In genomic region chr13:97052667-97053066, GRCm38 (mm10) we compare ENCODE assay signal across 9 mouse cellular contexts. TPM values are rescaled to one million over a fixed set of nuclear protein-coding genes. Genes with fewer than 3 reads are reported as not detected.
DNase-seq lines count a peak whose midpoint lies in the region; ATAC-seq and TF ChIP-seq lines count a peak whose summit lies in the region.
"Had no signal": no experiment of that assay in that cellular context is flagged by ENCODE, and none has a peak within 500 bp of the region (broad histone marks: within the 10 kb centered on the region; RNA-seq: fewer than 3 reads in every experiment).

No protein-coding gene starts in this region.

- H3K4me2 ChIP-seq in liver, embryonic 12.5 days: no peak overlapping the region
- H3K4me2 ChIP-seq in hindbrain, postnatal 0 days (ENCODE audit: low read depth, low read length): no peak overlapping the region
- H3K4me2 ChIP-seq in neural tube, embryonic 13.5 days: no peak overlapping the region

- H3K4me3 ChIP-seq in liver, embryonic 12.5 days: no peak overlapping the region
- no peak overlapping the region for H3K4me3 ChIP-seq in hindbrain, postnatal 0 days (ENCODE audit: low read length)
- H3K4me3 ChIP-seq in liver, adult 2 months (ENCODE audit: insufficient read depth, low read depth, low read length): no peak overlapping the region
- H3K4me3 ChIP-seq in neural tube, embryonic 13.5 days: no peak overlapping the region
- H3K4me3 ChIP-seq: erythroblast, embryonic 14.5 days had no signal

- H3K9ac ChIP-seq in liver, embryonic 12.5 days: no peak overlapping the region
- no peak overlapping the region for H3K9ac ChIP-seq in hindbrain, postnatal 0 days (replicated peaks; ENCODE audit: low read length)
- H3K9ac ChIP-seq in liver, adult 2 months (ENCODE audit: low read depth, low read length): no peak overlapping the region
- no peak overlapping the region for H3K9ac ChIP-seq in neural tube, embryonic 13.5 days

- H3K36me3 ChIP-seq in liver, embryonic 12.5 days: no peaks in the 10 kb centered on the region
- no peaks in the 10 kb centered on the region for H3K36me3 ChIP-seq in hindbrain, postnatal 0 days (ENCODE audit: insufficient read depth, low read length)
- H3K36me3 ChIP-seq in liver, adult 2 months (ENCODE audit: control insufficient read depth, insufficient read depth, low read length): no peaks in the 10 kb centered on the region
- no peaks in the 10 kb centered on the region for H3K36me3 ChIP-seq in neural tube, embryonic 13.5 days

- no peak for ATAC-seq in liver, embryonic 12.5 days
- ATAC-seq in erythroid progenitor cell, adult 5-6 weeks (replicated peaks; ENCODE audit: low FRiP score, poor library complexity, severe bottlenecking): peak; percentile 61
- ATAC-seq in hindbrain, postnatal 0 days: peak; percentile 63; the same call in 1 of the 2 replicates
- ATAC-seq in neural tube, embryonic 13.5 days (ENCODE audit: low read depth): 0 out of 2 replicates have a peak, but pooled peaks have one; percentile 43

- H3K79me2 ChIP-seq in liver, adult 2 months (ENCODE audit: control insufficient read depth, insufficient read depth, low read length): no peaks in the 10 kb centered on the region

- TF ChIP-seq CTCF in hindbrain, postnatal 0 days (IDR thresholded peaks at IDR 0.05; ENCODE audit: low read depth): peak; percentile 91
- TF ChIP-seq CTCF in liver, adult 2 months (IDR thresholded peaks at IDR 0.05; ENCODE audit: low read depth, low read length): peak; percentile 57; the same call in 1 of the 2 replicates

- no peak overlapping the region for H3K27ac ChIP-seq in liver, embryonic 12.5 days
- H3K27ac ChIP-seq in hindbrain, postnatal 0 days: no peak overlapping the region
- no peak overlapping the region for H3K27ac ChIP-seq in liver, adult 2 months (replicated peaks; ENCODE audit: insufficient read depth, low read depth, low read length)
- no peak overlapping the region for H3K27ac ChIP-seq in neural tube, embryonic 13.5 days (replicated peaks)

- no peak for TF ChIP-seq POLR2A in liver, adult 2 months (IDR thresholded peaks at IDR 0.05; ENCODE audit: extremely low read depth, insufficient read depth, low read length)

- peak; percentile 65 for DNase-seq in liver
- DNase-seq in brain, adult 2 months (ENCODE audit: low read depth, low spot score): peak; percentile 83
- DNase-seq in hindbrain, postnatal 0 days (ENCODE audit: low spot score): peak; percentile 91
- DNase-seq in liver, adult 2 months (ENCODE audit: extremely low read depth, low read depth, low spot score): peak; percentile 40
- DNase-seq in thymus, postnatal 4 days: peak; percentile 71

- H3K4me1 ChIP-seq in liver, embryonic 12.5 days: peaks cover 11% of the 10 kb centered on the region
- no peaks in the 10 kb centered on the region for H3K4me1 ChIP-seq in hindbrain, postnatal 0 days (ENCODE audit: insufficient read depth, low read length)
- H3K4me1 ChIP-seq in liver, adult 2 months (ENCODE audit: control insufficient read depth, insufficient read depth, low read length): peaks cover 1% of the 10 kb centered on the region; the same call in 1 of the 2 replicates
- H3K4me1 ChIP-seq in neural tube, embryonic 13.5 days (replicated peaks): no peaks in the 10 kb centered on the region

- WGBS in liver, embryonic 12.5 days (ENCODE audit: insufficient replicate concordance): 12% methylated on average over 11 of the region's 11 CpGs
- WGBS in hindbrain, postnatal 0 days: 16% methylated on average over 11 of the region's 11 CpGs
- WGBS in liver, adult 2 months: 15% methylated on average over 11 of the region's 11 CpGs
- 15% methylated on average over 11 of the region's 11 CpGs for WGBS in neural tube, embryonic 13.5 days

- H3K9me3 ChIP-seq in liver, embryonic 12.5 days (replicated peaks): no peaks in the 10 kb centered on the region
- H3K9me3 ChIP-seq in hindbrain, postnatal 0 days (ENCODE audit: low read length): no peaks in the 10 kb centered on the region
- no peaks in the 10 kb centered on the region for H3K9me3 ChIP-seq in neural tube, embryonic 13.5 days

- H3K27me3 ChIP-seq in liver, embryonic 12.5 days (replicated peaks): no peaks in the 10 kb centered on the region
- no peaks in the 10 kb centered on the region for H3K27me3 ChIP-seq in hindbrain, postnatal 0 days (ENCODE audit: insufficient read depth, low read length)
- peaks cover 8% of the 10 kb centered on the region; the same call in 1 of the 2 replicates for H3K27me3 ChIP-seq in liver, adult 2 months (ENCODE audit: control insufficient read depth, insufficient read depth, low read length)
- H3K27me3 ChIP-seq in neural tube, embryonic 13.5 days: no peaks in the 10 kb centered on the region

RNA-seq across cellular contexts. Expression of gene Fam169a, which starts 14.4 kb away (rescaled TPM):
- polyA plus RNA-seq in liver, embryonic 12.5 days (2016; fragmentation: Nextera tagmentation; extraction: Ambion mirVana): 3.8 and 4.3 TPM in 2 replicates
- 1.1 TPM in 1 of 2 replicates, not detected in the other for total RNA-seq in erythroid progenitor cell, adult 5-6 weeks (2015; ENCODE audit: low replicate concordance)
- total RNA-seq in erythroid progenitor cell, adult 5-6 weeks (2017; ENCODE audit: low replicate concordance): 1.4 and 1.9 TPM in 2 replicates
- total RNA-seq in hindbrain, postnatal 0 days (2014; rRNA removed): 25.7 and 27.8 TPM in 2 replicates
- polyA plus RNA-seq in hindbrain, postnatal 0 days (2015; fragmentation: Nextera tagmentation; extraction: Ambion mirVana): 22.3 and 24.8 TPM in 2 replicates
- under 0.01 and 0.07 TPM in 2 replicates for total RNA-seq in liver, adult 2 months (2014; rRNA removed)
- not detected in 2 replicates for polyA plus RNA-seq in liver, adult 2 months (2012; rRNA removed)
- polyA plus RNA-seq in neural tube, embryonic 13.5 days (2015; fragmentation: Nextera tagmentation; extraction: Ambion mirVana): 22.1 and 22.2 TPM in 2 replicates

RNA-seq across cellular contexts. Expression of gene 1700029F12Rik, which starts 18.5 kb away (rescaled TPM):
- not detected in 2 replicates for polyA plus RNA-seq in liver, embryonic 12.5 days (2016; fragmentation: Nextera tagmentation; extraction: Ambion mirVana)
- total RNA-seq in erythroid progenitor cell, adult 5-6 weeks (2015; ENCODE audit: low replicate concordance): not detected in 2 replicates
- not detected in 2 replicates for total RNA-seq in erythroid progenitor cell, adult 5-6 weeks (2017; ENCODE audit: low replicate concordance)
- total RNA-seq in hindbrain, postnatal 0 days (2014; rRNA removed): not detected in 2 replicates
- not detected in 2 replicates for polyA plus RNA-seq in hindbrain, postnatal 0 days (2015; fragmentation: Nextera tagmentation; extraction: Ambion mirVana)
- total RNA-seq in liver, adult 2 months (2014; rRNA removed): not detected in 2 replicates
- polyA plus RNA-seq in liver, adult 2 months (2012; rRNA removed): not detected in 2 replicates
- not detected in 2 replicates for polyA plus RNA-seq in neural tube, embryonic 13.5 days (2015; fragmentation: Nextera tagmentation; extraction: Ambion mirVana)
- polyA plus RNA-seq: erythroblast, embryonic 14.5 days had no signal

RNA-seq across cellular contexts. Expression of gene Gm6169, which starts 46.4 kb away (rescaled TPM):
- polyA plus RNA-seq in liver, embryonic 12.5 days (2016; fragmentation: Nextera tagmentation; extraction: Ambion mirVana): 0.75 and 1.5 TPM in 2 replicates
- 5.0 and 11.3 TPM in 2 replicates for total RNA-seq in erythroid progenitor cell, adult 5-6 weeks (2015; ENCODE audit: low replicate concordance)
- 2.5 TPM in 1 of 2 replicates, not detected in the other for total RNA-seq in erythroid progenitor cell, adult 5-6 weeks (2017; ENCODE audit: low replicate concordance)
- total RNA-seq in hindbrain, postnatal 0 days (2014; rRNA removed): 0.37 TPM in 1 of 2 replicates, not detected in the other
- polyA plus RNA-seq in hindbrain, postnatal 0 days (2015; fragmentation: Nextera tagmentation; extraction: Ambion mirVana): 0.57 and 1.3 TPM in 2 replicates
- total RNA-seq in liver, adult 2 months (2014; rRNA removed): not detected in 2 replicates
- not detected in 2 replicates for polyA plus RNA-seq in liver, adult 2 months (2012; rRNA removed)
- 0.95 and 1.4 TPM in 2 replicates for polyA plus RNA-seq in neural tube, embryonic 13.5 days (2015; fragmentation: Nextera tagmentation; extraction: Ambion mirVana)
- polyA plus RNA-seq: erythroblast, embryonic 14.5 days had no signal

Comparison
In these comparisons a context has a peak if more than half of its experiments do, and no peak if none do; other contexts are left out.
1. DNase-seq: peak in every context shown above with its lines; median percentile 91 in hindbrain, postnatal 0 days; 83 in brain, adult 2 months; 71 in thymus, postnatal 4 days; 65 in liver; 40 in liver, adult 2 months.